In genomic region chr11:90094052-90094451, GRCm38 (mm10) we compare ENCODE assay signal across 18 mouse cellular contexts.
A peak's percentile ranks its signal among the peaks of the same experiment; 100 is the strongest.
DNase-seq lines count a peak whose midpoint lies in the region; ATAC-seq lines count a peak whose summit lies in the region.
"Had no signal": no experiment of that assay in that cellular context is flagged by ENCODE, and none has a peak within 500 bp of the region (broad histone marks: within the 10 kb centered on the region; RNA-seq: fewer than 3 reads in every experiment).

No protein-coding gene starts in this region.

- H3K9ac ChIP-seq in heart, embryonic 15.5 days, result no peak overlapping the region
- no peak overlapping the region for H3K9ac ChIP-seq in forebrain, embryonic 12.5 days
- H3K9ac ChIP-seq: embryonic facial prominence, embryonic 13.5 days; forebrain, postnatal 0 days; liver, embryonic 12.5 days had no signal

- peaks cover 3% of the 10 kb centered on the region; the same call in 1 of the 2 replicates for H3K4me1 ChIP-seq in heart, embryonic 15.5 days (replicated peaks)
- no peaks in the 10 kb centered on the region for H3K4me1 ChIP-seq in forebrain, embryonic 12.5 days
- H3K4me1 ChIP-seq: liver, embryonic 12.5 days had no signal

- H3K4me2 ChIP-seq in heart, embryonic 15.5 days, result no peak overlapping the region
- H3K4me2 ChIP-seq in forebrain, embryonic 12.5 days, result no peak overlapping the region
- H3K4me2 ChIP-seq: embryonic facial prominence, embryonic 13.5 days; liver, embryonic 12.5 days had no signal

- H3K27me3 ChIP-seq in heart, embryonic 15.5 days, result no peaks in the 10 kb centered on the region
- no peaks in the 10 kb centered on the region for H3K27me3 ChIP-seq in forebrain, embryonic 12.5 days
- H3K27me3 ChIP-seq: embryonic facial prominence, embryonic 13.5 days; liver, embryonic 12.5 days had no signal

- 28% methylated on average over 7 of the region's 7 CpGs for WGBS in heart, embryonic 15.5 days
- WGBS in forebrain, embryonic 12.5 days, result 84% methylated on average over 7 of the region's 7 CpGs

- H3K27ac ChIP-seq in heart, embryonic 15.5 days, result peak overlapping the region; percentile 15; the same call in 1 of the 2 replicates
- H3K27ac ChIP-seq in forebrain, embryonic 12.5 days, result no peak overlapping the region
- H3K27ac ChIP-seq: embryonic facial prominence, embryonic 13.5 days; limb, embryonic 10.5 days; liver, embryonic 12.5 days had no signal

- ATAC-seq in heart, embryonic 15.5 days (replicated peaks; ENCODE audit: insufficient number of reproducible peaks, insufficient read depth, low FRiP score, low read depth), result no peak
- ATAC-seq in CD4-positive, CD25-positive, alpha-beta regulatory T cell, adult 4 months, result peak; percentile 67
- ATAC-seq in common myeloid progenitor, adult 5-6 weeks (replicated peaks; ENCODE audit: low read depth, poor library complexity, severe bottlenecking), result peak; percentile 66
- ATAC-seq in forebrain, embryonic 12.5 days (ENCODE audit: low FRiP score), result no peak
- ATAC-seq: liver, embryonic 12.5 days; midbrain, embryonic 16.5 days had no signal

- no peak overlapping the region for H3K4me3 ChIP-seq in heart, embryonic 15.5 days
- H3K4me3 ChIP-seq in forebrain, embryonic 12.5 days (replicated peaks), result no peak overlapping the region
- H3K4me3 ChIP-seq: embryonic facial prominence, embryonic 13.5 days; limb, embryonic 10.5 days; liver, embryonic 12.5 days had no signal

- no peak for DNase-seq in heart, adult 9 months (ENCODE audit: low spot score in 2 of 2)
- DNase-seq in lung, postnatal 36 days, result peak; percentile 82
- DNase-seq in ovary, postnatal 36 days (ENCODE audit: low spot score), result no peak
- DNase-seq in kidney, adult 11 months, result no peak
- DNase-seq: adrenal gland, postnatal 14 days; cerebellum, adult 8-10 months; forebrain, postnatal 0 days; heart, postnatal 14 days; right cerebral cortex, postnatal 14 days; thymus, postnatal 25 days had no signal

- no peaks in the 10 kb centered on the region for H3K9me3 ChIP-seq in heart, embryonic 15.5 days (replicated peaks)
- no peaks in the 10 kb centered on the region for H3K9me3 ChIP-seq in forebrain, embryonic 12.5 days
- H3K9me3 ChIP-seq: embryonic facial prominence, embryonic 13.5 days; limb, embryonic 10.5 days; liver, embryonic 12.5 days had no signal

- no peaks in the 10 kb centered on the region for H3K36me3 ChIP-seq in heart, embryonic 15.5 days
- no peaks in the 10 kb centered on the region for H3K36me3 ChIP-seq in forebrain, embryonic 12.5 days (replicated peaks)
- H3K36me3 ChIP-seq: embryonic facial prominence, embryonic 13.5 days; limb, embryonic 10.5 days; liver, embryonic 12.5 days had no signal

Comparison
In these comparisons a context has a peak if more than half of its experiments do, and no peak if none do; other contexts are left out.
1. ATAC-seq: peak in CD4-positive, CD25-positive, alpha-beta regulatory T cell, adult 4 months (single experiment) and common myeloid progenitor, adult 5-6 weeks (single experiment); none in heart, embryonic 15.5 days (single experiment) and forebrain, embryonic 12.5 days (single experiment).